Mouse (Mus musculus): ENCODE results near the gene Ifrd2.

Gene Ifrd2

DNA sequence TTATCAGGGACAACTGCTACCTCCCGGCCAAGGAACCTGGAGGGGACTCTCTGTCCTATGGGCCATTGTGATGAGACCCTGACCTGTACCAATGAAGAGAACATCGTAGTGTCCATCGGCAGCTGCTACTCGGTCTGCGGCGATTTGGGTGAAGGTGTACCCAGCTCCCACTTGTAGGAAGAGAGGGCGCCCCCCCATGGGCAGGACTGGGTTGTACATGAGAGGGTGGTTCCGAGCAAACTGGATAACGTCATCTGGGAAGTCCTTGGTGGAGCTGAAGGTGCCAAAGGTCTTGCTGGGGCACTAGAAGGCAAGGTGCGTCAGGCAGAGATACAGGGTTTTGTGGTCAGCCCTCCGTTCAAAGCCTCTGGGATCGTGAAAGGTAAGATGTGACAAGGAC lies 13.3 kb downstream of the Ifrd2 start:
- DNase-seq, result no peak

DNA sequence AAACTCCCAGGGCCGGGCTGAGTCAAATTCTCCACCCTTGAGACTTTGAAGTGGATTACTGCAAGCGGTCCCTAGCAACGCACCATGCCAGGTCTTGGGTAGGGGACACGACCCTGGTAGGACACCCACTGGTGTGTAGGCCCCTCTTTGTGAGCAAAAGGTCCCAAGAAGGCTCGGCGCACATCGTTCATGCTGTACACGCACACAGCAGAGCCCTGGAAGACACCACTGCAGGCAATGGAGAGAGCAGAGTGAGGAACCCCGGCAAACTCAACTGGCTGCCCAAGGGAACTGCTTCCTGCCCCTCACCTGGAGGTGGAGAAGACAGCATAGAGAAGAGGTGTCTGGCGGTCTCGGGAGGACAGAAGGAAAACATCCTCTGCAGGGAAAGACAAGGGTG lies 13.8 kb downstream of the Ifrd2 start:
- no peak for DNase-seq

DNA sequence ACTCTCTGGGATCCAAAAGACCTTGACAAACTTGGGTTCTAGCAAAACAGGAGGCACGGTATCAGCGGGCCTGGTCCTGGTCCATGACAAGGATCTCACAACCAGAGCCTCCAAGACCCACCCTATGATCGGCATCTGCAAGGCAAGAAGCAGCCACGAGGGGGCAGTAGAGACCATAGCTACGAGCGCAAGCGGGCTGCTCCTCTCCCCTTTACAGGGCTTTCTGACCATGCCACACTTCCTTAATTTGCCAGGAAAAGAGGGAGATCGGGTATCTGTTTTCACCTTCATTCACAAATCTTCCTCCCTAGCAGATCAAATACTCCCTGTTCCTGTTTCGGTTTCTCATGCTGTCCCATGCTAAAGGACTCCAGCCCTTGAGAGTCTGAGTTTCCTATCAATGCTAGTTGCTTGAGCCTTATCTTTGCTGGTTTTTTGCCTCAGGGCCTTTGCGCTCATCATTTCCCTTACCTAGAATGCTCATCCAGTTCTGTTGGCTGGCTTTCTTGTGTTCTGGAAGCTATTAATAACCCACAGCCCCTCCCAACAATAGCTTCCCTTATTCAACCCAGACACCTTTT lies 14.7 kb downstream of the Ifrd2 start:
- peak; percentile 95 for DNase-seq

DNA sequence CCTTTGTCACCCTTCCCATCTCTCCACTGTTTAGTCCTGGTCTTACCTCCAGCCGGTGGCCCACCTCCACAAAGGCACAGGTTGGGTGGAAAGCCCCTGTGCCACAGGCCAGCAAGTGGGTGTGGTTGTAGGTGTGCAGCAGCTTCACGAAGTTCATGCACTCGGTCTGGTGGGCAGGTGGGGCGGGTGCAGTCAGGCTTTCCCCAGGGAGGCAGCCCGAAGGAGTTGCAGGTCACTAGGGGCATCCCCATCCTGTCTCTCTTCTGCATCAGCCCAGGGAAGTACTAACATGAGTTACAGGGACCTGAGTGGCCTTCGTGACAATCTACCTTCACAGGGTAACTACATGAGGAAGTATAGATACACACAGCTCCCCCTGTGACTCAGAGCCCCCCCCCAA lies 15.8 kb downstream of the Ifrd2 start:
- no peak for DNase-seq

- DNase-seq, result peak; percentile 78
These were observed 17.7 kb downstream of the Ifrd2 start for GRCm38 (mm10) chr9:107605041-107605661.

DNA sequence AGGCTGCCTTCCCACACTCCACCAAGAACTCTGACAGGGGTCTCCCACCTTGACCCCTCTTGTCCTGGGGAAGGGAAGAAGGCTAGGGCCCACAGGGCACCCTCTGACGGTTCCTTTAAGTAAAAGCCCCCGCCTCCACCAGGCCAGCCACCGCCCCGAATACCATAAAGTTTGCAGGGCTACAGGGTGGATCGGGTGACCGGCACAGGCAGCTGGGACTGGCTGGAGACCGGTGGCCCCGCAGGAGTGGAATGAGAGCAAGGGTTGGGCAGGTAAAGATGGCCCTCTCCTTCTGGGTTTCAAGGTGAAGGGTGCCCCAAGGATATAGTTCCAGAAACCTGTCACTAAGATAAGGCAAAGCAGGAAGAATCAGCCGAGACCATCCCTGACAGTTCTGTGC lies 19.1 kb downstream of the Ifrd2 start:
- peak; percentile 70 for DNase-seq

DNA sequence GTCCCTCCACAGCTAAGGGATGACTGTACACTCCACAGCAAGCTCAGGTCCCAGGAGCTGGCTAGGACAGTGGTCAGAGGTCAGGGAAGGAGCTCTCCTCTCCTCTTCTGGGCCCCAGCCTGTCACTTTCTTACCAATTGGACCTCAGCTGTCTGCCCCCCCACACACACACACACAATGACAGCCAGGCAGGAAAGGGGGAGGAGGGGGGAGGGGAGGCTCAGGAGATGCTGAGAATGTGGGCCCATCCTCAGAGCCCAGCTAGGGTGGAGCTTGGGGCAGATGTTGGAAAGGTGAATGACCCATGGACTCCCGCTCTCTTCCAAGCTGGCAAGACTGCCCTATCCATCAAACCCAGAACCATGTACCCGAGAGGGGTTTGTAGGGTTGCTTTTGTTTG lies 19.6 kb downstream of the Ifrd2 start:
- DNase-seq, result no peak

GRCm38 (mm10) chr9:107607653-107608245 lies 20.3 kb downstream of the Ifrd2 start:
- peak; percentile 49 for DNase-seq

GRCm38 (mm10) chr9:107608741-107609432 lies 21.4 kb downstream of the Ifrd2 start, which contains the start of gene Sema3b:
Sema3b (minus strand) TSS chr9:107609229.
- peak; percentile 59 for DNase-seq

GRCm38 (mm10) chr9:107609433-107609830 lies 22.0 kb downstream of the Ifrd2 start:
- no peak for DNase-seq

DNA sequence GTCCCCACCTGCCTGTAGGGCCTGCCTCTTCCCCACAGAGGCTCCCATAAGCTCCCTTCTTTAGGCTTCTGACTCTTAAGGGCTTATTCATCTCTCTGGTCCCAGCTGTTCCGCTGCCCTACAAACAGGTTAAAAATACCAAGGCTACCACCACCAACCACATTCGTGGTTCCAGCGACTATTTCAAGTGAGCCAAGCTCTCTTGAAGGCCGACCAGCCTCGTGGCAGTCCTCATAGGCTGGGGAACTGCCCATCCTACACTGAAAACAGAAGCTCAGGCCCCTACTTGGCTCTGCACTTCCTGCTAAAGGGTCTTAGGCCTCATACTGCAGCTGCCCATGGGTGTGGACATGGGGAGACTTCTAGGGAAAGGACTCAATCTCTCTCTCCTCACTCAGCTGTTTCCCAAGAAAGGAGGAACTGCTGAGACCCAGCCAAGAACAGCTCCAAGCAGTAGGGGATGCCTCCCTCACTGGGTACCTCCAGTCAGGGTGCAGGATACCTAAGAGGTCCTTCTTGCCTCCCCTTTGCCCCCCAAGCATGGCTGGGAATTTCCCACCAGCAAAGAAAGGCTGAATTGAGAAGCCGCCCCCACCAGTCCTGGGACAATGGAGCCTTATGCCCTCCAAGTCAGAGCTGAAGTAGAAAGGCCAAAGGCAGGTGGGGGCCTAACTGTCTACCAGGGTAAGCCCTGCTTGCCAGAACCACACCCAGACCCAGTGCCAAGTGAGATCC lies 24.2 kb downstream of the Ifrd2 start:
- DNase-seq, result no peak

DNA sequence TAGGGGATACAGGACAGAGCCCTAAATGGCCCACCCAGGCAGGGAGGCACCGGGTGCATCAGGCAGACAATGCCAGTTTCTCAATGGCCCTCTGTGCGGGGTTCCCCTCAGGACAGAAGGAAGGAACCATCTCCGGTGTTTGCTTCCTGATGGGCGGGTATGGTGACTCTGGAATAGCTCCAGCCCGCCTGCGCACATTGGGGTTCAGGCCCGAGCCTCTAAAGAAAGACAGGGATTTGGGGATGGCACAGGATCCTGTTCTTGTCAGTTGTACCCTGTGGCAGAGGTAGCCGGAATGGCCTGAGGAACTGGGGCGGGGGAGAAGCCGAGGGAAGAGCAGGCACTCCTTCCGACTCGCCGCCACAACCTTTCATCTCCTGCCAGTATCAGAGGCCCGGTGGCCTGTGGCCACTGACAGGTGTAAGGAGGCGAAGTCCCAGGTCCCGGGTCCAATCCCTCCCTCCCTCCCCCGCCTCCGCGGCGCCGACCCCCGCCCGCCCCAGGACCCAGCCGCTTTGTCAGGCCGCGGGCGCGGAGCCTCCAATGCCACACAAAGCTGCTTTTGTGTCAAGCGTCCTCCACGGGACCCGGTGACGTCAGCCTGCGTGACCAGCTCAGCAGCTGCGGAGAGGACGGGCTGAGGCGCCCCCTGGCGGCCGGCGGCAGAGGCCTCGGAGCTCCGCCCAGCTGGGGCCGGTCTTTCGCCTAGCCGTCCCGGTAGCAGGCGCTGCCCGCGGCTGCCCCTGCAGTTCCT lies 24.9 kb downstream of the Ifrd2 start:
- DNase-seq, result peak; percentile 99

GRCm38 (mm10) chr9:107612945-107613569 lies 25.6 kb downstream of the Ifrd2 start:
- no peak for DNase-seq

DNA sequence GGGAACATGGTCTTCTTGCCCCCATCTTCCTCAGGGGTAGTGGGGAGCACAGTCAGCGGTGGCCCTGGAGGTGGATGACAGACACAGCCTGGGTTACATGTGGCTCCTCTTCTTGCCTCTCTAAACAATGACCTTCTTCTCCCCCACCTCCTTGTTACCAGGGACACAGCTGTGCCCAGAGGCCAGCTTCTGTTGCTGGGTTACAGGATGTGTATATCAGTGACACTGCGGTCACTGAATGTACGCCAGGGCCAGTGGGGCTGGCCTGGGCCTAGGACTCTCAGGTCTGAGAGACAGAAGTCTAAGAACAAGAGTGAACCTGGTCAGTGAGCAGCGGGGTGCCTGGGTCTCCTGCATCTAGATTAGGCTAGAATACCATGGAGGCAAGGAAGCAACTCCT lies 27.6 kb downstream of the Ifrd2 start:
- DNase-seq, result no peak

GRCm38 (mm10) chr9:107617461-107617860 lies 30.0 kb downstream of the Ifrd2 start:
- DNase-seq, result no peak

DNA sequence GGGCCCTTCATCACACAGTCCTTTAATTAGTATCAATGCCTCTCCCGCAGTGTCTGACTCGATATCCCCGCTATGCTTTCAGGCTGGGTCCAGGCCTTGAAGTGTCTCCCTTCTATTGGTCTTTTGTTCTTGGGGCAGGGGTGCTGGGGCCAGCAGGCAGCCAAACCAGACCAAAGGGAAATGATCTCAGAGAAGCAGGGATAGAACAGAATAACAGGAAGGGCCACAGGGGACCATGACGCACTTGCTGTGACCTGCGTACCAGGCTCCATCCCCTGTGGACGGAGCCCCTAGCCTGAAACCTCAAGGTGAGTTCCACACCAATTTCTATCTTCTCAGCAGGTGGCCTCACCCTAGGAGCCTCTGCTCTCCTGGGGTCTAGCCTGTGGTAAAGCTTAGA lies 30.7 kb downstream of the Ifrd2 start:
- DNase-seq, result no peak

- peak; percentile 83 for DNase-seq
These were observed 31.5 kb downstream of the Ifrd2 start for GRCm38 (mm10) chr9:107618778-107619545.

- no peak for DNase-seq
These were observed 32.1 kb downstream of the Ifrd2 start for GRCm38 (mm10) chr9:107619546-107619879.

DNA sequence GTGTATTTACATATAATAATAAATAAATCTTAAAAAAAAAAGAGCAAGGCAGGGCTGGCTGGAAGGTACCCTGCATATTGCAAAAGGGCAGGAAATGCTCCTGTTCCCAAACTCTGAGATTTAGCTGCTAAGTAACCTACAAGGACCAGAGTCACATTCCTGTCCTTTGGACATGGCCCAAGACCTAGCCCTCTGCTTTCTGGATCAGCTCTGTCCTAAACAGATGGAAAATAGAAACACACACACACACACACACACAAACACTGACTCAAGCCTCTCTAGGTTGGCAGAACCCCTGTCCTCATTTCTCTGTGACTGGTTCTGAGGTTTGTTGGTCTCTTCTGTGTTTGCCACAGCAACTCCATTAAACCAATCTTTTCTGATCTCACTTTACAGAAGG lies 33.5 kb downstream of the Ifrd2 start:
- no peak for DNase-seq

GRCm38 (mm10) chr9:107624539-107624938 lies 37.1 kb downstream of the Ifrd2 start:
- no peak for DNase-seq

GRCm38 (mm10) chr9:107624951-107625350 lies 37.5 kb downstream of the Ifrd2 start:
- no peak for DNase-seq
